Mouse (Mus musculus) mesoderm, embryonic 11.5 days (tissue): Measurements from ENCODE around the gene Fbxo44.
A peak's percentile ranks its signal among the peaks of the same experiment; 100 is the strongest.

Source experiments
- DNase-seq: peaks from one replicate; pipeline ENCODE4 v3.0.0-alpha.2; 2012; ENCODE audit warnings: low read depth, low spot score

The Fbxo44 gene

DNA sequence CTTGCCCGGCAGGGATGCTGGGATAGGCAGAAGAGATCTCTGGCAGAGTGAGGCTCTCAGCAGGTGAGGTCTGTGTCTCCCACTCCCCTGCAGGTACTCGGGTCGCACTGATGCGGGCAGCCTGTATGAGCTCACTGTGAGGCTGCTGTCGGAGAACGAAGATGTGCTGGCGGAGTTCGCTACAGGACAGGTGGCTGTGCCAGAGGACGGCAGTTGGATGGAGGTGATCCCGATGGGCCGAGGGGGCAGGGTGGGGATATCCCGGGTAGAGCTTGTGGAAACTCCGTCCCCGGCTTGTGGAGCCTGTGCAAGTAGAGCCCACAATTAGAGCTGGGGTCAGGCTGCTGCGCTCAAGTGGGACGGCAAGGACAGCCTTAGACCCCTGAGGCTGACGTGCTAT, 5.3 kb upstream of the Fbxo44 start:
- DNase-seq = no peak

DNA sequence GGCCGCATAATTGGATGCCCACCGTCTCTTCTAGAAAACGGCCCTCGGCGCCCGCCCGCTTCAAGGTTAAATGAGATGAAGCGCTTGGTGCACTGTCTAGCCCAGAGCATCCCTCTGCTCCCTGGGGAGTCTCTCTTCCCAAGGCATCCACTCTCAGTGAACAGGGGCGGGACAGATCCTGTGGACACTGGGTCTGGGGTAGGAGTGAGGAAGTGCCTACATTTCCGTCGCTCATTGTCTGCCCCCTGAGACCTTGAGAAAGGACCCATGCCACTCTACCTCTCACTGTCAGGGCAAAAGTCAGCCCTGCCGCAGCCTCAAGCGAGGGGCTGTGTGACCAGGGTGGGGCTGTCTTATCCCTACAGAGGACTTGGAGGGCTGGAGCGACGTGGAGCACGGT, 4.2 kb upstream of the Fbxo44 start:
- DNase-seq = no peak

GRCm38 (mm10) chr4:148164002-148164439, 3.7 kb upstream of the Fbxo44 start:
- DNase-seq = peak; percentile 79

GRCm38 (mm10) chr4:148159544-148160435, 492 bp downstream of the Fbxo44 start:
- peak; percentile 91 for DNase-seq

- peak; percentile 42 for DNase-seq
Observed at GRCm38 (mm10) chr4:148158436-148159348, 1.6 kb downstream of the Fbxo44 start.

DNA sequence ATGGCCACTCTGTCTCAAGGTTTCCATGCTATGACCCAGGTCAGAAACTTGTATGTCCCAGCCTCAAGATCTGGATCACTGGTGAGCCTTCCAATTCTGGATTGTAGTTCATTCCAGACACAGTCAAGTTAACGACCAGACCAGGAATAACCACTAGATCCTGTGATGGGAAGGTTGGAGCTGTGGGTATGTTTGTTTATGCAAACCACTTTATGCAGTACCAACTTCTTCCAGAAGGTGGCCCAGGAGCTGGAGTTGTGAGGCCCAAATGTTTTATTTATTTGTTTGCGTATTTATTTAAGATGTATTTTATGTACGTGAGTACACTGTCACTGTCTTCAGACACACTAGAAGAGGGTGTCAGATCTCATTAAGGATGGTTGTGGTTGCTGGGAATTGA, 5.3 kb downstream of the Fbxo44 start:
- DNase-seq = no peak

- DNase-seq = no peak
Observed at GRCm38 (mm10) chr4:148154006-148154405, 6.3 kb downstream of the Fbxo44 start.

- DNase-seq = no peak
Observed at GRCm38 (mm10) chr4:148152547-148152946, 7.7 kb downstream of the Fbxo44 start.

GRCm38 (mm10) chr4:148151267-148152168, 8.8 kb downstream of the Fbxo44 start, which contains the start of gene Fbxo6:
Gene Fbxo6 (minus strand): TSS chr4:148152140.
- peak; percentile 92 for DNase-seq

DNA sequence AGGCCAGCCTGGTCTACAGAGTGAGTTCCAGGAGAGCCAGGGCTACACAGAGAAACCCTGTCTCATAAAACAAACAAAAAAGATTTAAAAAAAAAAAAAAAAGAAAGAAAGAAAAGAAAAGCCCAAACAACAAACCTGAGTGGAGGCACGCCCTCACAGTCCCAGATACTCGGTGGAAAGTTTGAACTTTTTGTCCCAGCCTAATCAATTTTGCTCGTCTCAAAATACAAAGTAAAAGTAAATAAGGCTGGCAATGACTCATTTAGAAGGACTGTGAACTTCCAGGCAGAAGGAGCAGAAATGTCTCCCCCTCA, 9.4 kb downstream of the Fbxo44 start:
- no peak for DNase-seq

DNA sequence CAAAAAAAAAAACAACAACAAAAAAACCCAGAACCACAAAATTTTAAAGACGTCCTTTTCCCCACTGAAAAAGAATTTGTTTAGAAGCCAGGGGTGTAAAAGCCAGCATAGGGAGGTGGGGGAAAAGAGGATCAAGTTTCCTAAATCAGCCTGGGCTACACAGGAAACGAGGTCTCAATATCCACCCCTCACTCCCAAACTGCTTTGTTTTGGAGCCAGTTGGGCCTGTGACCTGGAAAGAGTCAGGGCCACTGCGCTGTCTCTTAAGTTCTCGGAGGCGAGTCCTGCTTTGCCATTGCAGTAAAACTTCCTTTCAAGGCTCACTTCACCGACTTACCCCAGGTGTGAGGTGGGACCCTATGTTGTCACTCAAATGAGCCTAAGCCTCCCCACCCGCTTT, 10.0 kb downstream of the Fbxo44 start:
- DNase-seq = no peak

- DNase-seq = no peak
Observed at GRCm38 (mm10) chr4:148149540-148149939, 10.7 kb downstream of the Fbxo44 start.

GRCm38 (mm10) chr4:148147714-148148113, 12.6 kb downstream of the Fbxo44 start:
- no peak for DNase-seq

- no peak for DNase-seq
Observed at GRCm38 (mm10) chr4:148143721-148144120, 16.6 kb downstream of the Fbxo44 start.

DNA sequence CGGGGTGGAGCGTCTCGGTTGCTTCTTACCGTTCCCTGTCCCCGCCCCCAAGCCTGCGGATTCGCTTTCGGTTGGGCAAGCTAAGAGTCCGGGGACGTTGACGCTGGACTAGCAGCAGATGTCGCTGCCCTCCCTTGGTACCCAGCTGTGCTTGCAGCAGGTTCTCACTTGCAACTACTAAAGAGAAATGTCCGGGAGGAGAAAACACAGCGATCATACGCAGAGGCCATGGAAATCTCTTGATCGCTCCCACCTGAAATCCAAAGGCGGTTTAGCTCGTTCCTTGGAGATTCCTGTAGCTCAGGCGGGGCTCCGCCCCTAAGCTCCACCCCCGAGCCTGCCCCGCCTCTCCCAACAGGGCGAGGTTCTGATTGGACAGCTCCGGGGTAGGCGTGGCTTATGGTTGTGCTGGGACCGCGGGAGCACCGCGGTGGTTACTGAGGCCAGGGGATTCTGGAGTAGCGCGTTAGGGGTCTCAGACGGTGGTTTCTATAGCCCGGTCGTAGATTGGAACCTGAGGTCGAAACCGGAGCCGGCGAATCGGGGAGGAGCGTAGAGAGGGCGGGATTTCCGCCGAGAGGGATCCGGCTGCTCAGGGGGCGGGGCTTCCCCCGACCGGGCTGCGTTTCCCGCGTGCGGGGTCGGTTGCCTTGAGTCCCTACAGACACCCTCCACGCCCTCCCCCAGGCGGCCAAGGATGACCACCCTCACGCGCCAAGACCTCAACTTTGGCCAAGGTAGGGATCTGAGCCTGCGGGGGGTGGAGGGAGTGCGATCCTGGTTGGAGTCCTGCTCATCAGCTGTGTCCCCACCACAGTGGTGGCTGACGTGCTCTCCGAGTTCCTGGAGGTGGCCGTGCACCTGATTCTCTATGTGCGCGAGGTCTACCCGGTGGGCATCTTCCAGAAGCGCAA, 19.9 kb downstream of the Fbxo44 start:
- DNase-seq = peak; percentile 95

DNA sequence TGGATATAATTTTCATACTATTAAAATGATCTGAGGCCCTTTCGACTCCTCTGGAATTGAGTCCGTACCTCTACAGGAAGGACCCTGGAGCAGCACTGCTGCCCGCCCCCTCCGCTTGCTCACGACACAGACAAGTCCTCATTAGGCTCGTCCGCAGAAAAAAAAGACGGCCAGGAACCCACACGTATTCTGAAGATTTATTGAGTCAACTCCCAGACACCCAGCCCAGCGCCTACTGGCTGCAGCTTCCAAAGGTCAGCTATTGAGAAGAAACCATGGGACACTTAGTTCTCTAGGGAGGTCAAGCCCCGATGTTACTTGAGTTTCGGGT, 20.6 kb downstream of the Fbxo44 start:
- DNase-seq = no peak

- DNase-seq = no peak
Observed at GRCm38 (mm10) chr4:148137503-148137902, 22.8 kb downstream of the Fbxo44 start.

- DNase-seq = no peak
Observed at GRCm38 (mm10) chr4:148134988-148135387, 25.3 kb downstream of the Fbxo44 start.

GRCm38 (mm10) chr4:148131497-148132081, 28.7 kb downstream of the Fbxo44 start:
- DNase-seq = peak; percentile 93
